Mouse (Mus musculus) intestine, embryonic 14.5 days (tissue): ENCODE results near the gene Trim43a. TPM values are rescaled to one million over a fixed set of nuclear protein-coding genes. Genes with fewer than 3 reads are reported as not detected.
A peak's percentile ranks its signal among the peaks of the same experiment; 100 is the strongest.
"Not testable (repeated sequence)": the region's sequence is repeated elsewhere in the genome, so short reads cannot be mapped to it uniquely, and the experiment has no call there.

Experiments used
- ATAC-seq: fragments of 200-750 bp; cut with Nextera tagmentation; replicated peaks from 2 replicates; pipeline ENCODE4 v1.8.0; 2017; ENCODE audit warnings: low read depth, moderate number of reproducible peaks, moderate TSS enrichment, moderate library complexity; ENCODE audit not compliant: low FRiP score, low TSS enrichment
- DNase-seq: peaks from one replicate; pipeline ENCODE4 v3.0.0-alpha.2; 2018; ENCODE audit warnings: low spot score
- H3K27ac ChIP-seq: fragments of 300-500 bp; sonication (generic); 2 replicates; pipeline ENCODE4 v1.5.1; 2014; ENCODE audit warnings: low read depth, mild to moderate bottlenecking, control low read depth
- H3K27me3 ChIP-seq: fragments of 300-500 bp; sonication (generic); replicated peaks from 2 replicates; pipeline ENCODE4 v1.6.1; 2014; ENCODE audit warnings: low read length, control low read depth; ENCODE audit not compliant: control insufficient read depth, insufficient read depth
- H3K36me3 ChIP-seq: fragments of 300-500 bp; sonication (generic); 2 replicates; pipeline ENCODE4 v1.6.1; 2014; ENCODE audit warnings: low read length, control low read depth; ENCODE audit not compliant: control insufficient read depth, insufficient read depth
- H3K4me1 ChIP-seq: fragments of 300-500 bp; sonication (generic); replicated peaks from 2 replicates; pipeline ENCODE4 v1.6.1; 2014; ENCODE audit warnings: low read length, control low read depth, mixed read lengths; ENCODE audit not compliant: control insufficient read depth, insufficient read depth
- H3K4me2 ChIP-seq: fragments of 300-500 bp; sonication (generic); 2 replicates; pipeline ENCODE4 v1.6.1; 2014; ENCODE audit warnings: low read length
- H3K4me3 ChIP-seq: fragments of 300-500 bp; sonication (generic); 2 replicates; pipeline ENCODE4 v1.5.1; 2014; ENCODE audit warnings: low read depth, low read length, control low read depth, mixed read lengths
- H3K9ac ChIP-seq: fragments of 300-500 bp; sonication (generic); 2 replicates; pipeline ENCODE4 v1.6.1; 2014; ENCODE audit warnings: mild to moderate bottlenecking, low read length
- H3K9me3 ChIP-seq: fragments of 300-500 bp; sonication (generic); 2 replicates; pipeline ENCODE4 v1.6.1; 2016; ENCODE audit warnings: low read length, control low read depth; ENCODE audit not compliant: control insufficient read depth
- WGBS: fragments of 180-500 bp; shearing (Covaris S2); extraction: QIAGEN DNeasy Blood & Tissue Kit; methylation state at CpG from one replicate; pipeline ENCODE4 v1.1.7; 2014; 5-methylcytosine and 5-hydroxymethylcytosine counted together
- polyA plus RNA-seq: library from polyadenylated mRNA; unstranded; fragments of >200 nt; fragmentation: Nextera tagmentation; extraction: Ambion mirVana; gene quantifications from 2 replicates; pipeline ENCODE4 v1.2.1, GENCODE M21; 2014

The Trim43a gene
- polyA plus RNA-seq, 1 experiment from 2014 or later, result 0.08 TPM

DNA sequence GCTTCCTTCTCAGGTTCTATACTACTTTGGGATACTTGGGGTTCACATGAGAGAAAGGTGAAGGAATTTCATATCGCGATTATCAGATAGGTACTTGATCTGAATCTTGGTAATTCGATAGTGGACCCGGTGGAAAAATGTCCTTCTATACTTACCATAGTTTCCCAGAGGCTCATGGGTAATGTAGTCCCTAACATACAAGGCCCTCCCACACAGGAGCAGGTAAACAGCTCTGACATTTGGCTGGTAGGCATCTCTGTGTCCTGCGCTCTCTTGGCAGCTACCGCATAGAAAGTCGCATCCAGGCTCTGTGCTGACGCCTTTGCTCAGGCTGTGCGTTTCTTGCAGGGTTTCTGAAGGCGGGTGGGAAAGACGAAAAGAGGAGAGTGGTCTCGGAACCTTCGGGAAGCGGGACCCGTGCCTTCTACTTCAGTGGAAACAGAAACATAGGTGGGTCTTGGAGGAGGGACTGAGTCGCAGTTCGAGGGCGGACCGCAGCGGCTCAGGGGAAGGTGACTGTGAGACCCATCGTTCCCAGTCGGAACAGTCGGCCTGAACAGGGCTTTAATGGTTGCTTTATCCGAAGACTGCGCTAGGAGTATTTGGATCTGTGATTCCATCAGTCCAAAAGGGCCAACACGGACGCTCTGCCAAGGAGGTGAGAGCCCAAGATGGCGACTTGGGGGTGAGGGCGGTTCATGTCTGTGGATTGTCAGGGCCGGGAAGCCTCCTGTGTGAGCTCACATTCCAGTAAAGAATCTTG is 32.7 kb upstream of the Trim43a start, which contains the start of gene Zfp949:
Gene Zfp949, plus strand, starts transcription at position 170 of the 763 bp plus-strand sequence.
- H3K4me2 ChIP-seq, result peak within 1 kb of the TSS; percentile 73
- peaks cover 14% of the 10 kb centered on the region for H3K4me1 ChIP-seq
- peaks cover 3% of the 10 kb centered on the region; the same call in 1 of the 2 replicates for H3K36me3 ChIP-seq
- WGBS, result under 1% methylated on average over 30 of the region's 30 CpGs
- H3K27ac ChIP-seq, result peak within 1 kb of the TSS; percentile 62
- H3K9ac ChIP-seq, result peak within 1 kb of the TSS; percentile 60
- H3K9me3 ChIP-seq, result no peaks in the 10 kb centered on the region
- DNase-seq, result peak; percentile 87
- H3K27me3 ChIP-seq, result no peaks in the 10 kb centered on the region
- peak within 1 kb of the TSS; percentile 86 for H3K4me3 ChIP-seq
- ATAC-seq, result peak; percentile 90

GRCm38 (mm10) chr9:88548614-88548945 is 32.1 kb upstream of the Trim43a start:
- H3K4me1 ChIP-seq, result peaks cover 14% of the 10 kb centered on the region
- peak overlapping the region; percentile 62; the same call in 1 of the 2 replicates for H3K27ac ChIP-seq
- peak overlapping the region; percentile 60 for H3K9ac ChIP-seq
- peaks cover 3% of the 10 kb centered on the region; the same call in 1 of the 2 replicates for H3K36me3 ChIP-seq
- ATAC-seq, result no peak
- WGBS, result 3% methylated on average over 8 of the region's 8 CpGs
- H3K9me3 ChIP-seq, result no peaks in the 10 kb centered on the region
- peak overlapping the region; percentile 86 for H3K4me3 ChIP-seq
- DNase-seq, result no peak
- no peaks in the 10 kb centered on the region for H3K27me3 ChIP-seq
- peak overlapping the region; percentile 73 for H3K4me2 ChIP-seq

- WGBS, result over 99% methylated on average over 14 of the region's 14 CpGs
- no peak for ATAC-seq
Observed at GRCm38 (mm10) chr9:88553071-88553470, 27.6 kb upstream of the Trim43a start.

DNA sequence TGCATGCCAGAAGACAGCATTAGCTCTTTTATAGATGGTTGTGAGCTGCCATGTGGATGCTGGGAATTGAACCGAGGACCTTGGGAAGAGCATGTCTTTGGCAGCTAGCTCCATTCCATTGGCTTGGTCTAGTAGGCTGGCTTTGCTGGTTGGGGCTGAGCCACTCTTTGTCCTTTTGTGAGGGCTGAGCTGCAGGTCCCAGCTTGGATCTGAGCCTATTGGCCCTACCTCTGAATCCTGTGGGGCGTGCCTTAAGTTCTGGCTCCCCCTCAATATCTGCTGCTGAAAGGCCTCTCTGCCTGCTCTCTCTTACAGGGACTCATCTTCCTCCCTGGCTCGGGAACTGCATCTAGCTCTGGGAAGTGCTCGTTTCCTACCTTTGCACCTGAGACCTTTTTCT is 22.5 kb upstream of the Trim43a start:
- no peak overlapping the region for H3K27ac ChIP-seq
- ATAC-seq (no peak), DNase-seq (no peak)
- 85% methylated on average over 4 of the region's 4 CpGs for WGBS
- H3K27me3 ChIP-seq, result no peaks in the 10 kb centered on the region
- no peaks in the 10 kb centered on the region; the same call in 1 of the 2 replicates for H3K9me3 ChIP-seq
- no peak overlapping the region for H3K4me3 ChIP-seq
- H3K36me3 ChIP-seq, result peaks cover 15% of the 10 kb centered on the region; the same call in 1 of the 2 replicates
- no peak overlapping the region for H3K9ac ChIP-seq
- H3K4me2 ChIP-seq, result no peak overlapping the region
- H3K4me1 ChIP-seq, result no peaks in the 10 kb centered on the region

More at GRCm38 (mm10) chr9:88553071-88553470, 27.6 kb upstream of the Trim43a start:
- peaks cover 7% of the 10 kb centered on the region; the same call in 1 of the 2 replicates for H3K36me3 ChIP-seq
- H3K4me3 ChIP-seq, result no peak overlapping the region
- H3K27ac ChIP-seq, result no peak overlapping the region
- no peaks in the 10 kb centered on the region for H3K9me3 ChIP-seq
- DNase-seq, result no peak
- H3K9ac ChIP-seq, result no peak overlapping the region
- H3K4me2 ChIP-seq, result no peak overlapping the region
- no peaks in the 10 kb centered on the region for H3K27me3 ChIP-seq
- peaks cover 14% of the 10 kb centered on the region for H3K4me1 ChIP-seq

DNA sequence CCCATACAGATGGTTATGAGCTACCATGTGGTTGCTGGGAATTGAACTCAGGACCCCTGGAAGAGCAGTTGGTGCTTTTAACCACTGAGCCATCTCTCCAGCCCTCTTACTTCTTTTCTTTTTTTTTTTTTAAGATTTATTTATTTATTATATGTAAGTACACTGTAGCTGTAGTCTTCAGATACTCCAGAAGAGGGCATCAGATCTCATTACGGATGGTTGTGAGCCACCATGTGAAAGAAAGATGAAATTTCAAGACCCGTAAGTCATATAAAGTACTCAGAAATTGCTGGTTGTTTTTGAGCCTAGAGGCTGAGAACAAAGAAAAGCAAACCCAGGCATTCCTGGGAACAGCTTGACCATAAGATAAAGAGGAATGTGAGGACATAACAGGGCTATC is 19.2 kb upstream of the Trim43a start:
- H3K36me3 ChIP-seq, result peaks cover 11% of the 10 kb centered on the region; the same call in 1 of the 2 replicates
- H3K9ac ChIP-seq, H3K4me2 ChIP-seq, H3K27me3 ChIP-seq, H3K9me3 ChIP-seq, DNase-seq, H3K4me3 ChIP-seq, H3K27ac ChIP-seq, H3K4me1 ChIP-seq, ATAC-seq: not testable (repeated sequence)
- WGBS, result 96% methylated on average over 2 of the region's 2 CpGs

- H3K4me3 ChIP-seq, H3K4me1 ChIP-seq, H3K27ac ChIP-seq, DNase-seq, ATAC-seq, H3K27me3 ChIP-seq, H3K9ac ChIP-seq, H3K4me2 ChIP-seq: not testable (repeated sequence)
- whole genome bisulfite sequencing, result 96% methylated on average over 3 of the region's 3 CpGs
- Histone ChIP-seq H3K36me3 (peaks cover 38% of the 10 kb centered on the region), H3K9me3 (peaks cover 27% of the 10 kb centered on the region)
Observed at GRCm38 (mm10) chr9:88570471-88570870, 10.2 kb upstream of the Trim43a start.

DNA sequence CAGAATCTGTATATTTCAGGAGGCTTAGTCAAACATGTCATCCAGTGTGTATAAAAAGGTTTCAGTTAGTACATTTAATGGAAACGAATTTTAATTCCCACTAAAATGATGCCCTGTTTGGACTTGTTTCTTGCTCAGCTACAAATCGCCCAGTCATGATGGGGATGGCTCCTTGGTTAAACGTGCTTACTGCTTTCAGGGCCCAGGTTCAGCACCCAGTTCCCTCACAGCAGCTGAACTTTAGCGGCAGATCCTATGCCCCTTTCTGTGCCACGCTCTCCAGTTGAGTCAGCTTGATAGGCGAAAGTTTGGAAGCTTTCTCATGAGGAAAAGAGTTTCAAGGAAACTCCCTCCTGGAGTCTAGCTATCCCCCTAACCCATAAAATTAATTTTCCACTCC is 13.0 kb downstream of the Trim43a start:
- not testable (repeated sequence) for DNase-seq, ATAC-seq, H3K9me3 ChIP-seq, H3K4me2 ChIP-seq, H3K27ac ChIP-seq, H3K36me3 ChIP-seq, H3K27me3 ChIP-seq, H3K4me3 ChIP-seq, H3K9ac ChIP-seq, H3K4me1 ChIP-seq
- 75% methylated on average over 6 of the region's 6 CpGs for WGBS

DNA sequence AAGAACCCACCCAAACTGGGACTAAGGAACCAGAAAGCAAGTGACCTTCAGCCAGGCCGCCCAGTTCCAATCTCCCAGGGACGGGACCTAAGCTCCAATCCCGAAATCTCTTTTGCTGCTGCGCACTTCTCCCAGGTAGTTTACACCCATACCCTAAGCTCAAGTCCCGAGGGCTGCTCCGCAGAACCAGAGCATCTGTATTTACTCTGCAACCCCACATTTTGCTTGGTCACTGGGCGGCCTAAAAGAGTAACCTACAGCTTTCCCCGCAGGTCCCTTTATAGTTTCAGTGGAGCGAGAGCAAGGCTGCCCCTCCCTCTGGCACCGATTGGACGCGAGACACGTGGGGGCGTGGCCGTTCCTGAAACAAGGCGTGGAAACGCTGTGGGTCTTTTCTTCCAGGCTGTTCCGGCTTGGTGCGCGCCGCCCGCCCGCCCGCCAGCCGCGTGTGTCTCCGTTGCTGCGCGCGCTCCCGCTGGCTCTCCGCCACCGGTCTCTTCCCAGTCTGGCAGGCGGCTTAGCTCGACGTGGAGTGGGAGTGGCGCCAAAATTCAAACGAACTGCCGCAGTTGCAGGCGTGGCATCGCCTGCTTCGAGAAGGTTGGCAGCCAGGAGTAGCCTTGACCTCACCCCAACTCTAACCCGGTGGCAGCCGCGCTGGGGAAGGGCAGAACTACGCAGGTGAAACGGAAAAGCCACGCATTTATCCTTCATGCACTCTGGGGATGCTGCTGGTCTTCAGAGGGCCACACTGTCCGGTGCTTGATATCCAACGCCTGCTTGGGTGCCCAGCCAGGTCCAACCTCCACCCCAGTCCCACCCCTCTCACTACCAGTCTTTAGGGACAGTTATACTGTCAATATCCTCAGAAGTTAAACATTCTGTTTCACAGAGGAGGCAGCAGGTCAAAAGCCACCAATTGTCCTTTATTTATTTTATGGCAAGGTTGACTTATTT is 18.8 kb downstream of the Trim43a start:
- H3K9me3 ChIP-seq, H3K36me3 ChIP-seq, H3K4me1 ChIP-seq, H3K27ac ChIP-seq, H3K27me3 ChIP-seq, H3K9ac ChIP-seq: not testable (repeated sequence)
- Histone ChIP-seq H3K4me3 (peak overlapping the region; percentile 28), H3K4me2 (peak overlapping the region; percentile 43)
- peak; percentile 95 for DNase-seq
- 1% methylated on average over 43 of the region's 50 CpGs for WGBS
- ATAC-seq, result peak; percentile 99
